Mouse (Mus musculus) G1E (cell line): ENCODE measurements around the gene Hist2h3c1.

Experiments
- CTCF ChIP-seq: IDR thresholded peaks from 2 replicates; pipeline ENCODE4 v1.5.1; 2012; ENCODE audit warnings: low read depth, low read length, inconsistent platforms, mixed read lengths
- GATA1 ChIP-seq: IDR thresholded peaks from 2 replicates; pipeline ENCODE4 v1.6.1; 2012; ENCODE audit warnings: borderline replicate concordance, low read length, inconsistent platforms, mixed read lengths
- GATA2 ChIP-seq: IDR thresholded peaks from 2 replicates; pipeline ENCODE4 v1.6.1; 2012; ENCODE audit warnings: low read depth, low read length, inconsistent platforms, borderline replicate concordance
- POLR2AphosphoS5 ChIP-seq: IDR thresholded peaks from 2 replicates; pipeline ENCODE4 v1.6.1; 2012; ENCODE audit warnings: low read depth, low read length, inconsistent platforms; ENCODE audit not compliant: insufficient replicate concordance
- TAL1 ChIP-seq: conservative IDR thresholded peaks from 2 replicates; pipeline ENCODE4 v1.6.1; 2012; ENCODE audit warnings: low read depth, low read length, inconsistent platforms, mixed read lengths

GRCm38 (mm10) chr3:96237335-96237903, 9.1 kb upstream of the Hist2h3c1 start:
- TF ChIP-seq CTCF, result no peak
- no peak for TF ChIP-seq TAL1
- TF ChIP-seq POLR2AphosphoS5, result peak; percentile 70; the same call in 1 of the 2 replicates
- TF ChIP-seq GATA1, result no peak
- no peak for TF ChIP-seq GATA2
